Mouse (Mus musculus): Measurements from ENCODE around the gene Gpd1l. TPM values are rescaled to one million over a fixed set of nuclear protein-coding genes. Genes with fewer than 3 reads are reported as not detected.

Gpd1l gene
- total RNA-seq, 2 experiments from 2014 or later = 82.0 to 88.7 TPM

GRCm38 (mm10) chr9:114955340-114955739 lies 21.6 kb upstream of the Gpd1l start:
- Histone ChIP-seq H3K4me3 (no peak overlapping the region), H3K27ac (no peak overlapping the region)
- TF ChIP-seq CTCF (IDR thresholded peaks at IDR 0.05) = no peak
- DNase-seq (ENCODE audit: extremely low spot score in 1 of 2, low spot score in 2 of 2) = no peak
- intact Hi-C loops (cut with DNase I) = no loop called here

GRCm38 (mm10) chr9:114952866-114953265 lies 19.1 kb upstream of the Gpd1l start:
- peak; percentile 52 for TF ChIP-seq CTCF (IDR thresholded peaks at IDR 0.05)
- Histone ChIP-seq H3K4me3 (no peak overlapping the region), H3K27ac (no peak overlapping the region)
- no peak for DNase-seq (ENCODE audit: extremely low spot score in 1 of 2, low spot score in 2 of 2)
- intact Hi-C loops (cut with DNase I) = no loop called here

GRCm38 (mm10) chr9:114948395-114948794 lies 14.6 kb upstream of the Gpd1l start:
- H3K4me3 ChIP-seq = no peak overlapping the region
- no peak for DNase-seq (ENCODE audit: extremely low spot score in 1 of 2, low spot score in 2 of 2)
- no peak overlapping the region for H3K27ac ChIP-seq
- intact Hi-C loops (cut with DNase I) = no loop called here
- no peak for TF ChIP-seq CTCF (IDR thresholded peaks at IDR 0.05)

- Histone ChIP-seq H3K4me3 (no peak overlapping the region), H3K27ac (no peak overlapping the region)
- no peak; the same call in 1 of the 2 replicates for TF ChIP-seq CTCF (IDR thresholded peaks at IDR 0.05)
- no peak for DNase-seq (ENCODE audit: extremely low spot score in 1 of 2, low spot score in 2 of 2)
- intact Hi-C loops (cut with DNase I) = no loop called here
These were observed 11.8 kb upstream of the Gpd1l start for GRCm38 (mm10) chr9:114945576-114945975.

GRCm38 (mm10) chr9:114944642-114945041 lies 10.9 kb upstream of the Gpd1l start:
- no peak for TF ChIP-seq CTCF (IDR thresholded peaks at IDR 0.05)
- no peak for DNase-seq (ENCODE audit: extremely low spot score in 1 of 2, low spot score in 2 of 2)
- Histone ChIP-seq H3K27ac (no peak overlapping the region), H3K4me3 (no peak overlapping the region)
- intact Hi-C loops (cut with DNase I) = no loop called here

GRCm38 (mm10) chr9:114936687-114937086 lies 2.9 kb upstream of the Gpd1l start:
- no peak overlapping the region for H3K4me3 ChIP-seq
- intact Hi-C loops (cut with DNase I) = no loop called here
- no peak for TF ChIP-seq CTCF (IDR thresholded peaks at IDR 0.05)
- no peak overlapping the region for H3K27ac ChIP-seq
- DNase-seq (ENCODE audit: extremely low spot score in 1 of 2, low spot score in 2 of 2) = no peak

- Histone ChIP-seq H3K4me3 (no peak overlapping the region), H3K27ac (no peak overlapping the region)
- DNase-seq (ENCODE audit: extremely low spot score in 1 of 2, low spot score in 2 of 2) = no peak
- no peak for TF ChIP-seq CTCF (IDR thresholded peaks at IDR 0.05)
- intact Hi-C loops (cut with DNase I) = no loop called here
These were observed 1.5 kb upstream of the Gpd1l start for GRCm38 (mm10) chr9:114935321-114935720.

- intact Hi-C loops (cut with DNase I) = loop anchor here (5.0 kb wide), 2 partner anchors 328 to 378 kb away; partner anchors contain the start of gene Stt3b
- TF ChIP-seq CTCF (IDR thresholded peaks at IDR 0.05) = no peak; the same call in 1 of the 2 replicates
- Histone ChIP-seq H3K4me3 (peak overlapping the region; percentile 87), H3K27ac (peak overlapping the region; percentile 55; the same call in 1 of the 2 replicates)
- no peak for DNase-seq (ENCODE audit: extremely low spot score in 1 of 2, low spot score in 2 of 2)
These were observed 444 bp upstream of the Gpd1l start for GRCm38 (mm10) chr9:114934231-114934630.

GRCm38 (mm10) chr9:114933037-114933722 lies 607 bp downstream of the Gpd1l start:
- intact Hi-C loops (cut with DNase I) = loop anchor here (5.0 kb wide), 2 partner anchors 329 to 379 kb away; partner anchors contain the start of gene Stt3b
- no peak for TF ChIP-seq CTCF (IDR thresholded peaks at IDR 0.05)
- Histone ChIP-seq H3K27ac (peak overlapping the region; percentile 88), H3K4me3 (peak overlapping the region; percentile 87)
- DNase-seq (ENCODE audit: extremely low spot score in 1 of 2, low spot score in 2 of 2) = no peak

- no peak for TF ChIP-seq CTCF (IDR thresholded peaks at IDR 0.05)
- peak overlapping the region; percentile 88; the same call in 1 of the 2 replicates for H3K27ac ChIP-seq
- intact Hi-C loops (cut with DNase I) = loop anchor here (5.0 kb wide), 2 partner anchors 330 to 380 kb away; partner anchors contain the start of gene Stt3b
- no peak for DNase-seq (ENCODE audit: extremely low spot score in 1 of 2, low spot score in 2 of 2)
- peak overlapping the region; percentile 87 for H3K4me3 ChIP-seq
These were observed 1.2 kb downstream of the Gpd1l start for GRCm38 (mm10) chr9:114932607-114933006.

GRCm38 (mm10) chr9:114930464-114931090 lies 3.2 kb downstream of the Gpd1l start:
- H3K27ac ChIP-seq = no peak overlapping the region
- H3K4me3 ChIP-seq = no peak overlapping the region
- intact Hi-C loops (cut with DNase I) = loop anchor here (5.0 kb wide), 2 partner anchors 332 to 382 kb away; partner anchors contain the start of gene Stt3b
- DNase-seq (ENCODE audit: extremely low spot score in 1 of 2, low spot score in 2 of 2) = peak; percentile 23 to 44
- no peak; the same call in 1 of the 2 replicates for TF ChIP-seq CTCF (IDR thresholded peaks at IDR 0.05)

- TF ChIP-seq CTCF (IDR thresholded peaks at IDR 0.05) = no peak
- intact Hi-C loops (cut with DNase I) = no loop called here
These were observed 8.2 kb downstream of the Gpd1l start for GRCm38 (mm10) chr9:114925571-114925970.

More at GRCm38 (mm10) chr9:114925571-114925970, 8.2 kb downstream of the Gpd1l start:
- DNase-seq (ENCODE audit: extremely low spot score in 1 of 2, low spot score in 2 of 2) = no peak
- Histone ChIP-seq H3K27ac (no peak overlapping the region), H3K4me3 (no peak overlapping the region)
